Mouse (Mus musculus): Measurements from ENCODE around the gene Slc7a1. TPM values are rescaled to one million over a fixed set of nuclear protein-coding genes. Genes with fewer than 3 reads are reported as not detected.
A peak's percentile ranks its signal among the peaks of the same experiment; 100 is the strongest.

Slc7a1 gene
- polyA plus RNA-seq, 1 experiment: 10.6 TPM

DNA sequence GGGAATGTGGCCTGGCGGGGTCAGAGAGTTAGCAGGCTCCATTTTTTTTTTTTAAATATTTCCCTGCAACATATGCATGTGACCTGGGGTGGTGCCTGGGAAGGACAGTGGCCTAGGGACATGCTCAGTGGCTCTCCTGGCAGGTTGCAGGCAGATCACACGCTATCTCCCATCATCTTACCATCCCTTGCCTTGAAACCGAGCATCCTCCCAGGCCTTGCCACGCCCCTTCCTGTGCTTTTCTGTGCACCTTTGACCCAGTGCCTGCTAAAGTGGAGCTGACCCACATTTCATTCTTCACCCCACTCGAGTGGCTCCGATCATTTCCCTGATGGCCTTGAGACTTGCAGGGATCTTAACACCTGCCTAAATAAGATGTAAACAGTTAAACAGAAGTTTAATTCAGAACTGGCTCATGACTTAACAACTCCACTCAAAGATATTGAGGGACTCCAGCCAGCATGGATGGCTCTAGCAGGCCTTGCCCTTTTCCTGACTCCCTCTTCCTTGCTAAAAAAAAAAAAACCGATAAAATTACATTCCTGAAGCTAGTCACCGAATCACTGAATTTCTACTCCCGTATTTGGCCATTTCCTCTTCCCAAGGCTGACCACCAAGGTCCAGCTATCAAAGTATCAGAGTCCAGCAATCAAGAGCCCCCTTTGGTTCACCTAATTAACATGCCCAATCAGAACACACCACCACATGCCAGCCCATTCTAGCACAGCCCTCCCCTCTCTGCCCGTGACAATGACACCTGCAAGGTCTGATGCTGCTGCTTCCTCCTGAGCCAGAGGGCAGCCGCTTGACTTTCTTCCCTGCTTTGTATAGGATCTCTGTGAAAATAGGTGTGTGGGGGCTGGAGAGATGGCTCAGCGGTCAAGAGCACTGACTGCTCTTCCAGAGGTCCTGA, 27.4 kb downstream of the Slc7a1 start:
- TF ChIP-seq CTCF (IDR thresholded peaks at IDR 0.05; ENCODE audit: control insufficient read depth, insufficient read depth, low read length) (no peak), POLR2A (IDR thresholded peaks at IDR 0.05; ENCODE audit: borderline replicate concordance, control insufficient read depth, low read depth, low read length) (no peak)
- no peak overlapping the region for H3K27ac ChIP-seq (ENCODE audit: control insufficient read depth, insufficient read depth, low read depth, low read length, poor library complexity)
- 85% methylated on average over 12 of the region's 12 CpGs for whole genome bisulfite sequencing
- no peak overlapping the region for H3K4me3 ChIP-seq (replicated peaks; ENCODE audit: control insufficient read depth, low read depth, low read length)
- H3K4me1 ChIP-seq (ENCODE audit: control insufficient read depth, insufficient read depth, low read length): no peaks in the 10 kb centered on the region

DNA sequence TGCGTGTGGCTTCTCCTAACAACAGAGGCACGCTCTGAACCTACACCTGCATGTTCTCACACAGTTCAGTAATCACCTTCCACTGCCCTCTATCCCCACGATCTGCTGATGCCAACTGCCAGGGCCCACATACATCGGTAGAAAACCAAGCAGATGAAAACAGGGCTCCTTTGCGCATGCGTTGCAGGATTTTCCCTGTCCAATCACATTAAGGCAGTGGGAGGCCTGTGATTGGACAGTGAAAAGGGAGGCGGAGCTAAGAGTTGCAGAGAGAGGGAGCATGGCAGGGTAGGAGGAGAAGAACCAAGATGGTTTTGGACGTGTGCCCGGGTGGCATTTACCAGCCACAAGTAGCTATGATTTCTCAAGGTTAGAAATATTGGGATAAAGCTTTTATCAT, 28.3 kb downstream of the Slc7a1 start:
- 89% methylated on average over 9 of the region's 9 CpGs for WGBS

DNA sequence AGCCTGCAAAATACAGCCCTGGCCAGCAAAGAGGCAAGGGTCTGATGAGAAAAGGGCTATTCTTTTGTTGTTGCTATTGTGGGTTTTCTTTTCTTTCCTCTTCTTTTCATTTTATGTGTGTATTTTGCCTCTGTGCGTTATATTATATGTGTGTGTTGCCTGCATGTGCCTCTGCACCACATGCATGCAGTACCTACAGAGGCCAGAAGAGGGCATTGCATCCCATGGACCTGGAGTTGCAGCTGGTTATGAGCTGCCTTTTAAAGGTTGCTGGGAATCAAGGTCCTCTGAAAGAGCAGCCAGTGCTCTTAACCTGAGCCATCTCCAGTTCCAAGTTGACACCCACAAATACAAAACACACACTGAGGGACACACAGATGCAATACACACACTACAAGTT, 29.1 kb downstream of the Slc7a1 start:
- no peak overlapping the region for H3K4me3 ChIP-seq (replicated peaks; ENCODE audit: control insufficient read depth, low read depth, low read length)
- WGBS: 95% methylated on average over 1 of the region's 1 CpGs
- H3K4me1 ChIP-seq (ENCODE audit: control insufficient read depth, insufficient read depth, low read length): no peaks in the 10 kb centered on the region
- peak; percentile 80 for TF ChIP-seq CTCF (IDR thresholded peaks at IDR 0.05; ENCODE audit: control insufficient read depth, insufficient read depth, low read length)
- TF ChIP-seq POLR2A (IDR thresholded peaks at IDR 0.05; ENCODE audit: borderline replicate concordance, control insufficient read depth, low read depth, low read length): no peak
- H3K27ac ChIP-seq (ENCODE audit: control insufficient read depth, insufficient read depth, low read depth, low read length, poor library complexity): no peak overlapping the region

More for the DNA sequence above, 28.3 kb downstream of the Slc7a1 start:
- no peak overlapping the region for H3K4me3 ChIP-seq (replicated peaks; ENCODE audit: control insufficient read depth, low read depth, low read length)
- TF ChIP-seq CTCF (IDR thresholded peaks at IDR 0.05; ENCODE audit: control insufficient read depth, insufficient read depth, low read length) (no peak), POLR2A (IDR thresholded peaks at IDR 0.05; ENCODE audit: borderline replicate concordance, control insufficient read depth, low read depth, low read length) (no peak)
- H3K4me1 ChIP-seq (ENCODE audit: control insufficient read depth, insufficient read depth, low read length): no peaks in the 10 kb centered on the region
- no peak overlapping the region for H3K27ac ChIP-seq (ENCODE audit: control insufficient read depth, insufficient read depth, low read depth, low read length, poor library complexity)

DNA sequence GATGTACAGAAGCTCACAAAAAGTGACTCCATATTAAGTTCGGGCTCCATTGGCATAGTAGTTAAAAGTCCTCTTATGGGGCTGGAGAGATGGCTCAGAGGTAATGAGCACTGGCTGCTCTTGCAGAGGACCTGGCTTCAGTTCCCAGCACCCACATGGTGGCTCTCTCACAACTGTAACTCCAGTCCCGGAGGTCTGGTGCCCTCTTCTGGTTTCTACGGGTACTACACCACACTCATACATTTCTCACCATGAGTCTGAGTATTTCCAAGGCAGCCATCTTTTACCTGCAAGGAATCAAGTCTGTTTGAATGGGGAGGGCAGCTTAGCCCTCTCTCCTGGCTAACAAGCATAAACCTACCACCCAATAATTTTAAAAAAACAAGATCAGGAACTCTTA, 30.5 kb downstream of the Slc7a1 start:
- WGBS: 87% methylated on average over 3 of the region's 3 CpGs
- H3K4me1 ChIP-seq (ENCODE audit: control insufficient read depth, insufficient read depth, low read length): no peaks in the 10 kb centered on the region
- H3K27ac ChIP-seq (ENCODE audit: control insufficient read depth, insufficient read depth, low read depth, low read length, poor library complexity): no peak overlapping the region
- no peak overlapping the region for H3K4me3 ChIP-seq (replicated peaks; ENCODE audit: control insufficient read depth, low read depth, low read length)
- TF ChIP-seq CTCF (IDR thresholded peaks at IDR 0.05; ENCODE audit: control insufficient read depth, insufficient read depth, low read length) (no peak), POLR2A (IDR thresholded peaks at IDR 0.05; ENCODE audit: borderline replicate concordance, control insufficient read depth, low read depth, low read length) (no peak)

DNA sequence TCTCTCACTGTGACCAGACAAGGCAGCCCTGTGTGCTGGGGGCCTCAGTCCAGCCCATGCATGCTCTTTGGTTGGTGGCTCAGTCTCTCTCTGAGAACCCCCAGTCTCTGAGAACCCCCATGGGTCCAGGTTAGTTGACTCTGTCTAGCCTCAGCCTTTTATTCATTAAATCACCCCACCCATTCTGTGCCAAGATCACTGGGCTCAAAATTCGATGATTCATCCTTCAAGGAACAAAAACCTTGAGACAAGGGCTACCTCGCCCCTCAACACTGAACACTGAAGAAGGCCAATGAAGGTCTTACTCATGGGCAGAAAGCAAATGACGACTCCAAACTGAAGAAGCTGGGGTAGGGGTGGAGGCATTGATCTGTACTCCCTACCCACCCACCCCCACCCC, 31.9 kb downstream of the Slc7a1 start:
- TF ChIP-seq POLR2A (IDR thresholded peaks at IDR 0.05; ENCODE audit: borderline replicate concordance, control insufficient read depth, low read depth, low read length) (no peak), CTCF (IDR thresholded peaks at IDR 0.05; ENCODE audit: control insufficient read depth, insufficient read depth, low read length) (no peak)
- WGBS: 64% methylated on average over 3 of the region's 3 CpGs
- H3K27ac ChIP-seq (ENCODE audit: control insufficient read depth, insufficient read depth, low read depth, low read length, poor library complexity): no peak overlapping the region
- no peaks in the 10 kb centered on the region for H3K4me1 ChIP-seq (ENCODE audit: control insufficient read depth, insufficient read depth, low read length)
- H3K4me3 ChIP-seq (replicated peaks; ENCODE audit: control insufficient read depth, low read depth, low read length): no peak overlapping the region

DNA sequence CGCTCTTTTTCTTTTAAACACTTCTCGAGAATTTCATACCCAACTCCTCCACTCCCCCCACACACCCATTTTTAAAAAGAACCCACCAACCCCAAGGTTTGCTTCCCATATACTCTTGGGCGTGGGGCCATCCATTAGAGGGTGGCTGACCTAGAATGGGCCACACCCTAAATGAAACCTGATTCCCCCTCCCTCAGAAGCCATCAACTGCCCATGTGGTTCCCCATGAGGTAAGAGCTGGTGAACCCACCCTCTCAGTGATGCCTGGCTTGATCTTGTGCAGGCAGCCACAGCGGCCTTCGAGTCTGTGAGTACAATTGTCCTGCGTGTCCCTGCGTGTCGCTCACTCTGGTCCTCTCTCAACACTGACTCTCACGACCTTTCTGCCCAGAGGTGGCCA, 33.2 kb downstream of the Slc7a1 start:
- TF ChIP-seq POLR2A (IDR thresholded peaks at IDR 0.05; ENCODE audit: borderline replicate concordance, control insufficient read depth, low read depth, low read length) (no peak), CTCF (IDR thresholded peaks at IDR 0.05; ENCODE audit: control insufficient read depth, insufficient read depth, low read length) (no peak)
- Histone ChIP-seq H3K4me1 (ENCODE audit: control insufficient read depth, insufficient read depth, low read length) (no peaks in the 10 kb centered on the region), H3K4me3 (replicated peaks; ENCODE audit: control insufficient read depth, low read depth, low read length) (no peak overlapping the region), H3K27ac (ENCODE audit: control insufficient read depth, insufficient read depth, low read depth, low read length, poor library complexity) (no peak overlapping the region)
- 86% methylated on average over 9 of the region's 9 CpGs for WGBS

DNA sequence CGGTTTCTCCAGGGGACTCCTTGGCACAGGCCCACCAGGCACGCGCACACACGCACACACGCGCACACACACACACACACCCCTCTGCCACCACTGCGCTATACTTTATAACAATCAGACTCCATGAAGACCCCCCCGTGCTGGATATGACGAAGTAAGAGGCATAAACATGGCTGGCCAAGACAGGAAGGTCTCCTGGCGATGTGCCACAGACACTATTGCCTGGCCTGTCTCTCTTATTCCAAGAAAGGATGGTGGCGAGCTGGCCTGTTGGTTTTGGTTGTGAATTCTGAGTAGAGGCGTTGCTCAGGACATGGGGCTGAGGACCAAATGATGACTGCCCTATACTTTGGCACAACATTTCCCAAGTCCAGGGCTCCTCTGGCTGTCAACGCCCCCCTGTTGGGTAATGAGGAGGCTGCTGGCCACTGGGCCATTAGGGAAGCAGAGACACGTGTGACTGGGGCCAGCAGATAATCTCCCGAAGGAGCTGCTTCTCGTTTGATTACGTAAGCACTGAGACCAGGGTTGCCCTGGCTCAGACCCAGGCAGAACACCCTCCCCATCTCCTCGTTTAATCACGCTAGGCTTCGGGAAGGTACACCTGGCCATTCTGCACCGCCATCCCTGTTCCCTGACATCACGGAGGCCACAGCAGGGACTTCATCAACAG, 36.1 kb downstream of the Slc7a1 start:
- Histone ChIP-seq H3K4me3 (replicated peaks; ENCODE audit: control insufficient read depth, low read depth, low read length) (no peak overlapping the region), H3K27ac (ENCODE audit: control insufficient read depth, insufficient read depth, low read depth, low read length, poor library complexity) (no peak overlapping the region), H3K4me1 (ENCODE audit: control insufficient read depth, insufficient read depth, low read length) (no peaks in the 10 kb centered on the region)
- WGBS: 67% methylated on average over 22 of the region's 22 CpGs
- TF ChIP-seq CTCF (IDR thresholded peaks at IDR 0.05; ENCODE audit: control insufficient read depth, insufficient read depth, low read length) (no peak), POLR2A (IDR thresholded peaks at IDR 0.05; ENCODE audit: borderline replicate concordance, control insufficient read depth, low read depth, low read length) (no peak)

DNA sequence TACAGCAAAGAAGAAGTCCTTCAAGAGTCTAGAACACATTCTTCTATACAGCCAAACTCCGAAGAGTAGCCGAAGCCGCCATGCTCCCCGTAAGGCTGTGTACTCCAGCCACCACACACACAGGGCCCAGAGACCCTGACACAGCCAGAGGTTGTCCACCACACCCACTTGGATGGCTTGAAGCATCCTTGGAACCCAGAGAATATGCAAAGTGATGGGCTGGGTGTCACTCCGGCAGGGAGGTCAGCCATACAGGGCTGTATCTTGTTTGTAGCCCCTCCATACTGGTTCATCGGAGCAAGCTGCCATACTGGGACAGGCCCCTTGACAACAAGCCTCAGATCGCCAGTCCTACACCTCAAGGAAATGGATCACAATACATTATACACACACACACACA, 37.4 kb downstream of the Slc7a1 start:
- no peak overlapping the region for H3K27ac ChIP-seq (ENCODE audit: control insufficient read depth, insufficient read depth, low read depth, low read length, poor library complexity)
- no peak overlapping the region for H3K4me3 ChIP-seq (replicated peaks; ENCODE audit: control insufficient read depth, low read depth, low read length)
- WGBS: 93% methylated on average over 7 of the region's 7 CpGs
- TF ChIP-seq CTCF (IDR thresholded peaks at IDR 0.05; ENCODE audit: control insufficient read depth, insufficient read depth, low read length) (0 out of 2 replicates have a peak, but pooled peaks have one; percentile 1), POLR2A (IDR thresholded peaks at IDR 0.05; ENCODE audit: borderline replicate concordance, control insufficient read depth, low read depth, low read length) (no peak)
- H3K4me1 ChIP-seq (ENCODE audit: control insufficient read depth, insufficient read depth, low read length): no peaks in the 10 kb centered on the region

Data from bone marrow, adult 2 months (tissue).